Mouse (Mus musculus): ENCODE measurements at regions not wholly inside any gene's neighbourhood (a gene's known extent, or its start where the extent isn't known, plus 50 kb on each side); places are given as distances from the start of the nearest gene placed in this dataset.

DNA sequence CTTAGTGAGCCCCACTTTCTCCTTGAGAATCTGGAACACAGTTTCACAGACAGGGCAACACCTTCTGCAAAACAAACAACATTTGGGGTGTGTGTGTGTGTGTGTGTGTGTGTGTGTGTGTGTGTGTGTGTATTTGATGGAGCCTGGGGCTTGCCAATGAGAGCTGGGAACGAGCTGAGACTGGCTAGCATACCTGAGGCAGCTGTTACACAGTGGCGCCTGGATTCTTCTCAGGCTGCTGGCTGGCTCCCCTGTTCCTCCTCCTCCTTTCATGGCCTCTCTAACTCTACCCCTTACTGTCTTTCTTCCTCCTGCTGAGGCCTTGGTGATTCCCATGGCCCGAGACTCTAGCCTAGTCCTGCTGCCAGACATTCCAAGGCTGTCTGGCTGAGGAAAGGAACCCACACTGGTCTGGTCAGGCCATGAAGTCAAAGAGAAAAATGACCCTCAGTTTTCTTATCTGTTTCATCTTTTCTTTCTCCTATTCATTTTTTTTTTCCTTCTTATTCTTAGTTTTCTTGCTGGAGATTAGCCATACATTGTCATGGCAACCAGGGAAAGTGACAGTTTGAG, 79.6 kb upstream of the Sem1 start:
- H3K27ac ChIP-seq (ENCODE audit: low read depth, low read length): no peak overlapping the region
- H3K9me3 ChIP-seq (replicated peaks; ENCODE audit: control insufficient read depth, low read length): no peaks in the 10 kb centered on the region
- no peak overlapping the region for H3K9ac ChIP-seq (ENCODE audit: low read length)
- no peaks in the 10 kb centered on the region for H3K4me1 ChIP-seq (ENCODE audit: control insufficient read depth, insufficient read depth, low read length)
- WGBS: 52% methylated on average over 3 of the region's 3 CpGs
- no peaks in the 10 kb centered on the region for H3K27me3 ChIP-seq (replicated peaks; ENCODE audit: control insufficient read depth, insufficient read depth, low read length)
- no peak overlapping the region for H3K4me3 ChIP-seq (ENCODE audit: low read depth, low read length)
- H3K4me2 ChIP-seq (ENCODE audit: low read length): no peak overlapping the region
- no peak for DNase-seq (ENCODE audit: low spot score)
- H3K36me3 ChIP-seq (ENCODE audit: control insufficient read depth, insufficient read depth, low read length): no peaks in the 10 kb centered on the region
- no peak for ATAC-seq

DNA sequence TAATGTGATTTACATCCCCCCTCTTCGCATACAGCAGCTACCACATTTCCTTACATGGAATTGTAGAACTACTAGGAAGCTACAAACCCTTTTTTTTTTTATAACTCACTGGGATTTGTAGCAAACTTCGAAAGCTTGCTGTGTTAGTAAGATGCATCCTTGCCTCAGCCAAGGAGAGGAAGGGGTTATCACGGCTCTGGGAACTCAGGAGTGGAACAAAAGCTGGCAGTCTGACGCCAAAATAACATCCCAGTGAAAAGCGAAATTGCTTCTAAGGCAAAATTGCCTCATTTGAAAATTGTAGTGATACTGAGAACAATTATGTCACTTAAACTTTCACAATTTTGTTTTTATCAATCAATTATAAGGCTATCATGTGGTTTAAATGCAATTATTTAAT, 81.6 kb upstream of the Sem1 start:
- Histone ChIP-seq H3K9ac (ENCODE audit: low read length) (no peak overlapping the region), H3K4me2 (ENCODE audit: low read length) (no peak overlapping the region), H3K9me3 (replicated peaks; ENCODE audit: control insufficient read depth, low read length) (no peaks in the 10 kb centered on the region), H3K4me3 (ENCODE audit: low read depth, low read length) (no peak overlapping the region), H3K27ac (ENCODE audit: low read depth, low read length) (no peak overlapping the region), H3K4me1 (ENCODE audit: control insufficient read depth, insufficient read depth, low read length) (no peaks in the 10 kb centered on the region), H3K27me3 (replicated peaks; ENCODE audit: control insufficient read depth, insufficient read depth, low read length) (no peaks in the 10 kb centered on the region), H3K36me3 (ENCODE audit: control insufficient read depth, insufficient read depth, low read length) (no peaks in the 10 kb centered on the region)
- DNase-seq (ENCODE audit: low spot score): peak; percentile 37
- no peak for ATAC-seq
- 45% methylated on average over 5 of the region's 5 CpGs for WGBS

DNA sequence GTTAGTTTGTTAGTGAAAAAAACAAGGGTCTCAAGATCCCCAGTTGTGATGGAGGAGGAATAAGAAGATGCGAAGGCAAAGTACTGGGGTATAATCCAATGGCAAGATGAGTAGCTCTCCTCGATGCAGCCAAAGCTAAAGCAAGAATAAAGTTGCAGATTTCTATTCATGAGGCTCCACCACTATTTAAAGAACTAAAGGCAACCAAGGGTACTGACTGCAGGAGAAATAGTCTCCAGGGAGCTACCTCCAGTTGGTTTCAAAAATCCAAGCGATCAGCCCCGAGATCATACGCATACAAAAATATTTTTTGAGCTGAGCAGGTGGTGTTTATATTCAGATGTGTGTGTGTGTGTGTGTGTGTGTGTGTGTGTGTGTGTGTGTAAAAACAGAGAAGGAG, 88.3 kb upstream of the Sem1 start:
- H3K9ac ChIP-seq (ENCODE audit: low read length): no peak overlapping the region
- no peaks in the 10 kb centered on the region for H3K9me3 ChIP-seq (replicated peaks; ENCODE audit: control insufficient read depth, low read length)
- DNase-seq (ENCODE audit: low spot score) (no peak), ATAC-seq (no peak)
- H3K4me1 ChIP-seq (ENCODE audit: control insufficient read depth, insufficient read depth, low read length): no peaks in the 10 kb centered on the region
- H3K36me3 ChIP-seq (ENCODE audit: control insufficient read depth, insufficient read depth, low read length): no peaks in the 10 kb centered on the region
- 89% methylated on average over 5 of the region's 5 CpGs for WGBS
- H3K27me3 ChIP-seq (replicated peaks; ENCODE audit: control insufficient read depth, insufficient read depth, low read length): no peaks in the 10 kb centered on the region
- H3K4me3 ChIP-seq (ENCODE audit: low read depth, low read length): no peak overlapping the region
- no peak overlapping the region for H3K4me2 ChIP-seq (ENCODE audit: low read length)
- no peak overlapping the region for H3K27ac ChIP-seq (ENCODE audit: low read depth, low read length)

DNA sequence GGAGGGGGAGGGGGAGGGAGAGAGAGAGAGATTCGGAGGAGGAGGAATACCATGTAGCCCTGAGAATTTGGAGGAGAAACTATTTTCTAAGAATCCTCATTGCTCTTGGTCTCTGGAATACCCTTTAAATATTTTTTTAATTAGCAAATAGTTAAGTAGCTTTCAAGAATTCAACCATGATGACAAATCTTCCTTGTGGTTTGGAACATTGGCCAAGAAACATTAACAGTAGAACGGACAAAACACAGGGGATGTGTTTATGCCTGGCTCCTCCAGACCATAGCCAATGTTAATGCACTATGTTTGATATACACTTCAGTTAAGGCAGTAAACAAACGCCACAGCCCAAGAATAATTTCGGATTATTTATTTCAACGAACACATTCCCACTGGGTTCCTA, 110.8 kb upstream of the Sem1 start:
- Histone ChIP-seq H3K4me2 (ENCODE audit: low read length) (no peak overlapping the region), H3K9me3 (replicated peaks; ENCODE audit: control insufficient read depth, low read length) (no peaks in the 10 kb centered on the region), H3K36me3 (ENCODE audit: control insufficient read depth, insufficient read depth, low read length) (no peaks in the 10 kb centered on the region), H3K4me1 (ENCODE audit: control insufficient read depth, insufficient read depth, low read length) (0 out of 2 replicates have a peak, but pooled peaks cover 2% of the 10 kb centered on the region), H3K27me3 (replicated peaks; ENCODE audit: control insufficient read depth, insufficient read depth, low read length) (no peaks in the 10 kb centered on the region), H3K4me3 (ENCODE audit: low read depth, low read length) (no peak overlapping the region), H3K27ac (ENCODE audit: low read depth, low read length) (no peak overlapping the region), H3K9ac (ENCODE audit: low read length) (no peak overlapping the region)
- ATAC-seq (no peak), DNase-seq (ENCODE audit: low spot score) (no peak)
- 82% methylated on average over 5 of the region's 5 CpGs for WGBS

DNA sequence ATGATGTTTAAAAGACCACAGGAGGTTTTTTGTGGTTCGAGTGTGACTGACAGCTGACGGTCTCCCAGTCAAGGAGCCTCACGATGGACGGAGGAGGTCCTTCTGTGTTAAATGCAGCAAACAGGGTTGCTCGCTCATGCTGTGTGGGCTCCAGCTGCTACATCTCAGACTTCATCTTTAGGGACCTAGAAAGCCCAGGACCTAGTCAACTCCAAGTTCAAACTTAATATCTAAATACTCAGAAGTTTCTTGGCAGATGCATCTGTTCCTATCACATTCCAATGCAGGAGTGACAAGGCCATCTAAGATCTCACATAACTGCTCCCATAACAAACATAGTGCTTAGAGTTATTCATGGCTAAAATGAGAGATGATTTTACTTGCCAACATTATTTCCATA, 111.7 kb upstream of the Sem1 start:
- Histone ChIP-seq H3K9ac (ENCODE audit: low read length) (no peak overlapping the region), H3K36me3 (ENCODE audit: control insufficient read depth, insufficient read depth, low read length) (no peaks in the 10 kb centered on the region), H3K27me3 (replicated peaks; ENCODE audit: control insufficient read depth, insufficient read depth, low read length) (no peaks in the 10 kb centered on the region), H3K4me2 (ENCODE audit: low read length) (no peak overlapping the region), H3K27ac (ENCODE audit: low read depth, low read length) (no peak overlapping the region), H3K4me1 (ENCODE audit: control insufficient read depth, insufficient read depth, low read length) (0 out of 2 replicates have a peak, but pooled peaks cover 2% of the 10 kb centered on the region), H3K9me3 (replicated peaks; ENCODE audit: control insufficient read depth, low read length) (no peaks in the 10 kb centered on the region), H3K4me3 (ENCODE audit: low read depth, low read length) (no peak overlapping the region)
- DNase-seq (ENCODE audit: low spot score): no peak
- no peak for ATAC-seq
- 77% methylated on average over 5 of the region's 5 CpGs for WGBS

DNA sequence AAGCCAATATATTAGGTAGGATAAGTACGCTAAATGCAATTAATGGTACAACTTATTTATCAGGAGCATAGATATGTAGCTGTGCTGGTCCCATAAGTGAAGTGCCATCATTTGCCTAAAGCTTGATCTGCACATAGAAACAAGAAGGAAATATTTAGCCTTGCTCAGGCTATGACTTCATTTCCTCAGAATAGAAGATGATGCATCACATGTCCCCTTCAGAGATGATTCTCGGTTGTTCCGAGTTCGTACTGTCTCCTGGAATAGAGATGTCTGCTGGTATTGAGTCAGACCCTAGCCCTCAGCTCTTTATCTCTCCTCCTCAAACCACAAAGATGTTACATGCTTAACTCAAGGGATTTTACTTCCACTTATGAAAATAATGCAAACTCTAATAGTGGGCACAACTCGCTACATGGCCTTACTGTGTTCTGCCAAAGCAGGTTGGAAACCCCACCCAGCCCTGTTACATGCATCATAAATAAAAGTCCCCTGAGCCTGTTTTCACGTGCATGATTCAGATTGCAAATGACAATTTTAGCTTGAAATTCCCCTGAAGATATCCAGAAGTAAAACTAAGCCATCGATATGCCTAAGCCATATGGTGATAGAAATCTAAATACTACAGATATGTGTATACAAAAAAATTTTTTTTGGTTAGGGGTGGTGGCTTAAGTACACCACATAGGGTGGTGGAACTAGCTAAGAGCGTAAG, 113.8 kb upstream of the Sem1 start:
- Histone ChIP-seq H3K9me3 (replicated peaks; ENCODE audit: control insufficient read depth, low read length) (no peaks in the 10 kb centered on the region), H3K9ac (ENCODE audit: low read length) (no peak overlapping the region), H3K4me2 (ENCODE audit: low read length) (no peak overlapping the region), H3K4me1 (ENCODE audit: control insufficient read depth, insufficient read depth, low read length) (peaks cover 5% of the 10 kb centered on the region; the same call in 1 of the 2 replicates), H3K4me3 (ENCODE audit: low read depth, low read length) (no peak overlapping the region), H3K27ac (ENCODE audit: low read depth, low read length) (no peak overlapping the region), H3K36me3 (ENCODE audit: control insufficient read depth, insufficient read depth, low read length) (no peaks in the 10 kb centered on the region), H3K27me3 (replicated peaks; ENCODE audit: control insufficient read depth, insufficient read depth, low read length) (no peaks in the 10 kb centered on the region)
- ATAC-seq (no peak), DNase-seq (ENCODE audit: low spot score) (no peak)
- WGBS: 91% methylated on average over 8 of the region's 8 CpGs

DNA sequence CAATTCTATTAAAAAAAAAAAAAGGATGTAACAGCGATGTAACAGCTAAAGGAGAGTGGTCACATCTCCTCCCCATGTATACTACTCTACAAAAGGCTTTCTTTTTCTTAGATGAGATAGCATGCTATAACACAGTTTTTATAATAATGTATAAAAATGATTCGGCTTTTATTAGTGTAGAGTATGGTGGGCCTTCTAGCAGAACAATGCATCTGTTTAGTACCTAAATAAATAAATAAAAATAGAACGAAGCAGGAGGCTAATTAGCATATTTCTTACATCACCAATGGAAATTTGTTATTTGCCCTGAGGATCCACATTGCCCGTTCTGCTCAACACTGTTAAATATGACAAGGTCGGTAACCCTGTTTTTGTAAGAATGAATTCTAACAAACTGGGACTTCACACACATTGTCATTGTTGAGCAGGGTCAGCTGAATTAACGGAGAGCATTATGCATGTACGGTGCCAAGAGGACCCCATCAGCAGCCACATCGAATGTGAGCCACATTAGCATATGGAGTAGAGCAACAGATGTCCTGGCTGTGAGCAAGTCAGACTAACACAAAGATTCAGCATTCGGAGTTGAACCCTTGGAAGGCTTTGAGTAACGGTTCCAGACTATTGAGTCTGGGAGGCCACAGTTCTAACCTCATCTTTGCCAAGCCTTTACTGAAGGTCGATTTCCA, 117.4 kb upstream of the Sem1 start:
- WGBS: 36% methylated on average over 11 of the region's 11 CpGs
- Histone ChIP-seq H3K9me3 (replicated peaks; ENCODE audit: control insufficient read depth, low read length) (no peaks in the 10 kb centered on the region), H3K27me3 (replicated peaks; ENCODE audit: control insufficient read depth, insufficient read depth, low read length) (no peaks in the 10 kb centered on the region), H3K9ac (ENCODE audit: low read length) (no peak overlapping the region), H3K4me2 (ENCODE audit: low read length) (0 out of 2 replicates have a peak overlapping the region, but pooled peaks have one; percentile 10), H3K27ac (ENCODE audit: low read depth, low read length) (no peak overlapping the region), H3K4me1 (ENCODE audit: control insufficient read depth, insufficient read depth, low read length) (peaks cover 5% of the 10 kb centered on the region; the same call in 1 of the 2 replicates), H3K4me3 (ENCODE audit: low read depth, low read length) (no peak overlapping the region), H3K36me3 (ENCODE audit: control insufficient read depth, insufficient read depth, low read length) (no peaks in the 10 kb centered on the region)
- DNase-seq (ENCODE audit: low spot score) (peak; percentile 81), ATAC-seq (peak; percentile 97)

DNA sequence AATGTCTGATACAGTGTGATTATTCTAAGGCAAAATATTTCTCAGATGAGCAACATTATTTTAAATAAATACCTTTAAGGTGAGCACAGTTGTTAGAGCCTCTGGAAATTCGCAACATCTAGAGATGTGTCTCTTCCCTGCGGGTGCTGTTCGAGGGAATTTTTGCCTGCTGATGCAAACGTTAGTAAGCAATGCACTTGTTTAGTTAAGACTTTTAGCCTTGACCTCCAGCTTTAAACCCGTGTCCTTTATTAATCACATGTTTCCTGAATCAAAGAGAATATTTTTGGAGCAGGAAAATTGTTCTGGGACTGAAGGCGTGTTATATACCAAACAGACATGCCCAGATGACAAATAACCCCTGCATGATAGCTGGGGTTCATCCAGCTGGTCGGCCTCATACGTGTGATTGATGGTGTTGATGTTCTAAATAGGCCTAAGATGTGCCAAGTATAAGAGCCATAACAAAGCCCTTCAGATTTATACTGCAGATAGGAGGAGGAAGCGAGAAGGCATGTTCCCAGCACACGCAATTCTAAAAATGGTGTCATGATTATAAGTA, 119.0 kb upstream of the Sem1 start:
- Histone ChIP-seq H3K4me3 (ENCODE audit: low read depth, low read length) (no peak overlapping the region), H3K9me3 (replicated peaks; ENCODE audit: control insufficient read depth, low read length) (no peaks in the 10 kb centered on the region), H3K27me3 (replicated peaks; ENCODE audit: control insufficient read depth, insufficient read depth, low read length) (no peaks in the 10 kb centered on the region), H3K27ac (ENCODE audit: low read depth, low read length) (no peak overlapping the region), H3K9ac (ENCODE audit: low read length) (no peak overlapping the region), H3K4me2 (ENCODE audit: low read length) (no peak overlapping the region), H3K36me3 (ENCODE audit: control insufficient read depth, insufficient read depth, low read length) (no peaks in the 10 kb centered on the region), H3K4me1 (ENCODE audit: control insufficient read depth, insufficient read depth, low read length) (peaks cover 3% of the 10 kb centered on the region; the same call in 1 of the 2 replicates)
- 81% methylated on average over 10 of the region's 10 CpGs for WGBS
- no peak for ATAC-seq
- DNase-seq (ENCODE audit: low spot score): no peak

DNA sequence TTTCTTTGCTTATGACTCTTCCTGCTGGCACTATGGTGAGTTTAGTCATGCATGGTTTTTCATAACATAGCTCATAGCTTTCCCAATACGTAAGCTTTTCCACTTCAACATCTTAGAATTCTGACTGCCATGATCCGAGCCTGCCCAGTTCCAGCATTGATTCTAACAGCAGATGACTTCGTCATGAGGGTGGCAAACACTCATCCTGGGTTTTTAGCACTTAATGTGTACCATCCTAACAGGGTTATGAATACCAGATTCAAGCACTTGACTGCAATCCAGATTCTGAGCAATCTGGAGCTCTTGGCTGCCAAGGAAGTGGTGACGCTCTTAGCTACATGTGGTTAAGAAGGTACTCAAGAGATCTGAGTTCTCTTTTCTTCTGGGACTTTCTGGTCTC, 128.3 kb upstream of the Sem1 start:
- Histone ChIP-seq H3K27ac (ENCODE audit: low read depth, low read length) (no peak overlapping the region), H3K9me3 (replicated peaks; ENCODE audit: control insufficient read depth, low read length) (no peaks in the 10 kb centered on the region), H3K36me3 (ENCODE audit: control insufficient read depth, insufficient read depth, low read length) (no peaks in the 10 kb centered on the region), H3K9ac (ENCODE audit: low read length) (no peak overlapping the region), H3K27me3 (replicated peaks; ENCODE audit: control insufficient read depth, insufficient read depth, low read length) (no peaks in the 10 kb centered on the region), H3K4me1 (ENCODE audit: control insufficient read depth, insufficient read depth, low read length) (no peaks in the 10 kb centered on the region), H3K4me2 (ENCODE audit: low read length) (no peak overlapping the region), H3K4me3 (ENCODE audit: low read depth, low read length) (no peak overlapping the region)
- WGBS: 87% methylated on average over 4 of the region's 4 CpGs
- no peak for ATAC-seq
- DNase-seq (ENCODE audit: low spot score): no peak

Data from forebrain, embryonic 14.5 days (tissue).